Mouse (Mus musculus): ENCODE results near the gene Ech1. TPM values are rescaled to one million over a fixed set of nuclear protein-coding genes. Genes with fewer than 3 reads are reported as not detected.
A peak's percentile ranks its signal among the peaks of the same experiment; 100 is the strongest.

The Ech1 gene
- total RNA-seq, 1 experiment from 2014 or later: 123 TPM

DNA sequence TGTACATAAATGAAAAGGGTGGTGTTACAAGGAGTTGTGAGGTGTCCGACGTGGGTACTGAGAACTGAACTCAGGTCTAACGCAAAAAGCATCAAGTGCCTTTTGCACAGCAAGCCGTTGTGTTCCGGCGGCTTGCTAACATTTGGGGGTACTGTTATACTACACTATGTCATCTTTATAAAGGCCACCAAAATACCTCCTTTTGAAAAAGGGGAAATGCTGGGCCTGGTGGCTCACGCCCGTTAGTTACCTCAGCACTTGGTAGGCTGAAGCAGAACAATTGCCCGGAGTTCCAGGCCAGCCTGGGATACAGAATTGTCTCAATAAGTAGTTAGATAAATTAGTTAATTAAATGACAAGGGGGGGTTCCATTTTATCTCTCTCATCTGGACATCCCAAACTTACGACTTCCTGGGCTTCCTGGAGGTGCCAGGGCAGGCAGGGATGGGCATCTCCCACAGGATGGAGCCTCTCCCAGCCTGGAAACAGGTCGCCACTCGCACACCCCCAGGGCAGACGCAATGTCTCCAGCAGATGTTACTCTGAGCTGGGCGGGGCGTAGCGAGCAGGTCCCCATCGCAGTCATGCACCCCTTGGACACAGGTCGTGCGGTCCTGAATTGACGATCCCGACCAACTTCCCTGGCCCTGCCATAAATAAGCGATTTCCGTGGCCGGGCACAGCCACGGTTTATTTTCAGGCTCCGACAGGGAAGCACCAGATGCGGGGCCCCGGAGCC, 41.9 kb downstream of the Ech1 start:
- no peak for ATAC-seq (replicated peaks in 1 of 2; ENCODE audit: insufficient read depth in 1 of 2, low FRiP score in 2 of 2, low TSS enrichment in 1 of 2, low read depth in 1 of 2, poor library complexity in 2 of 2, severe bottlenecking in 2 of 2)

DNA sequence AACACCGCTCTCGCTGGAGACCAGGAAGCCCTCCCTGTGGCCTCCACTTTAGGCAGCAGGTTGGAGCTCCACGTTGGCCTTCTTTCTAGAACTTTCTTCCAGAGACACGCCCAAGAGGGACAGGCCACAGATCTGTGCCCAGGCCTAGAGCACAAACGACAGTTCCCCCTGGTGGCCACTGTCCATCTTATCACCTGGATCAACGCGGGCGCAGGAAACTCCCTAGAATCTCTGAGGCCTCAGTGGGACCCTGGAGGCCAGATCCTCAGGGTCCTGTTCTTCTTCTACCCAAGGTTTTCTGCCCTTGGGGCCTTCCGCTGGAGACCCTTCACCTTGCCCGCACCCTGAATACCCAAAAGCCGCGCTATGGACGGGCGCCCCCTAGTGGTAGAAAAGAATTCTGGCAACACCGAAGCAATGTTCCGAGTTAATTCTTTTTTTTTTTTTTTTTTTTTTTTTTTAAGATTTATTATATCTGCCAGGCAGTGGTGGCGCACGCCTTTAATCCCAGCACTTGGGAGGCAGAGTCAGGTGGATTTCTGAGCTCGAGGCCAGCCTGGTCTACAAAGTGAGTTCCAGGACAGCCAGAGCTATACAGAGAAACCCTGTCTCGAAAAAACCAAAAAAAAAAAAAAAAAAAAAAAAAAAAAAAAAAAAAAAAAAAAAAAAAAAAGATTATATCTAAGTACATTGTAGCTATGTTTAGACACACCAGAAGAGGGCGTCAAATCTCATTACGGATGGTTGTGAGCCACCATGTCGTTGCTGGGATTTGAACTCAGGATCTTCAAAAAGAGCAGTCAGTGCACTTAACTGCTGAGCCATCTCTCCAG, 42.7 kb downstream of the Ech1 start:
- peak; percentile 34 to 51; a peak in 2 of 4 replicates for ATAC-seq (replicated peaks in 1 of 2; ENCODE audit: insufficient read depth in 1 of 2, low FRiP score in 2 of 2, low TSS enrichment in 1 of 2, low read depth in 1 of 2, poor library complexity in 2 of 2, severe bottlenecking in 2 of 2)

DNA sequence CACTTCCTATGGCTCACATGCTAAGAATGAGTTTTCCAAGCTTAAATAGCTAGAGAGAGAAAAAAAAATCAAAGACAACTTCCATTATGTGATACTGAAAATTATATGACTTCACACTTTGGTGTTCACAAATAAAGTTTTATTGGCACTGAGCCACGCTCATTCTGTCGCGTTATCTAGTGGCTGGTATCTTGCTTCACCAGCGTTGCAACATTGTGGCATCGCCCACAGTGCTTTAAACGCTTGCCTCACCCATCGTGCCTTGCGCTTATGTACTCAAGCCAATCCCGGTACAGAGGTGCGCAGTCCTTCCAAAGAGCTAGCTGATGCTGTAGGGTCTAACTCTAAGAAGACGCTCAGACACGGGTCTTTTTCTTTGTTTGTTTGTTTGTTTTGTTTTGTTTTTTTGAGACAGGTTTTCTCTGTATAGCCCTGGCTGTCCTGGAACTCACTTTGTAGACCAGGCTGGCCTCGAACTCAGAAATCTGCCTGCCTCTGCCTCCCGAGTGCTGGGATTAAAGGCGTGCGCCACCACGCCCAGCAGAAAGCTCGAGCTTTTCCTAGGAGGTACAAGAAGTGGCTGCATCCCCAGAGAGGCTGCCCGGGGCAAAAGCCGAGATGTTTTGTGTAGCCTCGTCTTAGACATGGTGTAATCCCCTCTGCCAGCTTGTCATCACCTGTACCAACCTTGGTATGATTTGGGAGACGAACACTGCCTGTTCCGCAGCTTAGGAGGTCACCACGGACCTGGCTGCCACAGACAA, 46.1 kb downstream of the Ech1 start:
- ATAC-seq (replicated peaks in 1 of 2; ENCODE audit: insufficient read depth in 1 of 2, low FRiP score in 2 of 2, low TSS enrichment in 1 of 2, low read depth in 1 of 2, poor library complexity in 2 of 2, severe bottlenecking in 2 of 2): no peak

DNA sequence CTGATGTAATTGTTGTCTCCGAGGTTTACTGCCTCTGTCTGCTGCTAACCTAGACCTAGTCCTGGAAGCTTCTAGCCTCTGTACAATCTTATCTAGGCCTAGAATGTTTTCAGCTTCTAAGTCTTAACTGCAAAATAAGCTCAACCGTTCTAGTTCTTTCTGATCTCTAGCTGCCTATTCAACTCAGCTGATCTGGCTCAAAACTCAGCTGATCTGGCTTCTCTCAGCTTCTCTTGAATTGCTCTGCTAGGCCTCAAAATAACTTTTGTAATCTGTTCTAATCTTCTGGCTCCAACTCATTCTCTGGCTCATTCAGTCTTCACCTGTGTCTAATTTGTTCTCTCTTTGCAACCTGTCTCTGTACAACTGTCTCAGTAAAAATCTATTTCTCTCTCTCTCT, 49.5 kb downstream of the Ech1 start:
- ATAC-seq (replicated peaks in 1 of 2; ENCODE audit: insufficient read depth in 1 of 2, low FRiP score in 2 of 2, low TSS enrichment in 1 of 2, low read depth in 1 of 2, poor library complexity in 2 of 2, severe bottlenecking in 2 of 2): no peak

DNA sequence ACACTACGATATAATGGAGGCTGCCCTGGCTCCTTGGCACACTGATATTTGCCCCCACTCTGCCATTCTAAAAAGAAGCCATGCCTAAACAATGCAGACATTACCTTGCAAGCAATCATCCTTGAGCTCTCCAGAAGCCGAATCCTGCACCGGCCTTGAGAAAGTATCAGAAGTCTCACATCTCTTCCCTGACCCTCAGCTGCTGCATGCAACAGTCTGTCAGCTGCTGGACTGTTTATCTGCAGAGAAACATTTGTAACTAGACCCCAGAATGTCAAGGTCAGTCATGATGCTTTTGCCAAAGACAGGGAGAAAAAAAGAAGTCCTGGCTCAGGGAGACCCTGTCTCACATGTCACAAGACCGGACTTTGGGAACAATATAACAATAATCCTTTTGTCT, 51.1 kb downstream of the Ech1 start:
- ATAC-seq (replicated peaks in 1 of 2; ENCODE audit: insufficient read depth in 1 of 2, low FRiP score in 2 of 2, low TSS enrichment in 1 of 2, low read depth in 1 of 2, poor library complexity in 2 of 2, severe bottlenecking in 2 of 2): no peak

DNA sequence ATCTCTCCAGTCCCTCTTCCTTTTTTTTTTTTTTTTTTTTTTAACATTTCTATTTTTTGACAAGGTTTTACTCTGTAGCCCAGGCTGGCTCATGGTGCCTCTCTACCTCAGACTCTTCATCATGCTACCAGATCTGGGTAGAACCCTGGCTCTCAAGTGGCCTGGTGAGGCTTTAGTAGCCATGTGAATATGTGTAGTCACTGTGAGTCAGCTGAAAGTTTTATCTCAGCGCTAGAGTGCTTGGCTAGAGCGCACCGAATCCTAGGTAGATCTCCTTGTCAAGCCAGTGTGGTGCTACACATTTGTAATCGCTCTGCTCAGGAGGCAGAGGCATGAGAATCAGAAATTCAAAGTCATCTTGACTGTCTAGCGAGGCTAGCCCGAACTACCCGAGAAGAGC, 52.1 kb downstream of the Ech1 start:
- no peak for ATAC-seq (replicated peaks in 1 of 2; ENCODE audit: insufficient read depth in 1 of 2, low FRiP score in 2 of 2, low TSS enrichment in 1 of 2, low read depth in 1 of 2, poor library complexity in 2 of 2, severe bottlenecking in 2 of 2)

DNA sequence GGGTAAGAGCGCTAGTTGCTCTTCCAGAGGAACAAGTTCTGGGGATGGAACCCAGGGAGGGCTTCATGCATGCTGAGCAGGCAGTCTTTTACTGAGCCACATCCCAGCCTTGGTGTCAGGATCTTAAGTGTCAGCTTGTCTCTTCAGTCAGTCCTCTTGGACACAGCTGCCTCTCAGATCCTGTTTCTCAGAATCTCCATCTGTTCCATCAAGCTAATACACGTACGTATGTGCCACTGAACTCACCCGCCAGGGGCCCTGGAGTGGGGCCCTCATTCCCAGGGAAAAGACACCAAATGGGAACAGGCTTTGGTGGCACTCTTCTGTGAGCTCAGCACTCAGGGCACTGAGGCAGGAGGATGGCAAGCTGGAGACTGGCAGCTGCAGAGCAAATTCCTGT, 52.8 kb downstream of the Ech1 start:
- no peak for ATAC-seq (replicated peaks in 1 of 2; ENCODE audit: insufficient read depth in 1 of 2, low FRiP score in 2 of 2, low TSS enrichment in 1 of 2, low read depth in 1 of 2, poor library complexity in 2 of 2, severe bottlenecking in 2 of 2)

DNA sequence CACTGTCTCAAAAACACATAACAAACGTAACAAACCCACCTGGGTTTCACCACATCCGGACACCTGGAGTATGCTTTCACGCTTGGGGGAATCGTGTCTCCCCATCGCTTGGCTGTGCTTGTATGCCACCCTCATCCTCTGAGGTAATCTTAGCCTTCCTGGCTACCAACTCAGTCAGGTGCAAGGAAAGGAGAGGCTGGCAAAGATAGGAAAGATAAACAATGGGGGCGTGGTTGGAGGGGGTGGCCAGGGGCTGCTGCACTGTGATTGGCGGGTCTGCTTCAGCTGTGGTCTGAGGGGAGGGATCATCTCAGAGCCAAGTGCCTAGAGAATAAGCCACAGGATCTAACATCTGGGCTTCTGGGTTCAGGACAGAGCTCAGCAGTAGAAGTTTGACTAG, 54.6 kb downstream of the Ech1 start:
- no peak for ATAC-seq (replicated peaks in 1 of 2; ENCODE audit: insufficient read depth in 1 of 2, low FRiP score in 2 of 2, low TSS enrichment in 1 of 2, low read depth in 1 of 2, poor library complexity in 2 of 2, severe bottlenecking in 2 of 2)

DNA sequence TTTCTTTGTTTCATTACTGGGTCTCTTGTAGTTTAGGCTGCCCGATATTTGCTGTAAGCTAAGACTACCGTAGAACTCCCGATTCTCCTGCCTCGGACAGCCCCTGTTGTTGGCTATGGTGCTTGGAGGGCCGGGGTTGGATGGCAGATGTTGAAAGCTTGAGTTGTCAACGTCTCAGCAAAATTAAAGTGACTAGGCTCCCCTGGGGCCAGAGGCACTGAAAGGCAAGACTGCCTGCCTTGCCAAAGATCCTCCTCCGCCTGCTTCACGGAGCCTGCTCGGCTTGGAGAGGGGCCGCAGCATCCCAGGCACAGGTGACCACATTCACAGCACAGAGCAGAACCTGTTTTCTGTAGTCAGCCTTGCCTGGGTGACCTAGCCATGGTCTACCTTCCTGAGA, 55.5 kb downstream of the Ech1 start:
- no peak for ATAC-seq (replicated peaks in 1 of 2; ENCODE audit: insufficient read depth in 1 of 2, low FRiP score in 2 of 2, low TSS enrichment in 1 of 2, low read depth in 1 of 2, poor library complexity in 2 of 2, severe bottlenecking in 2 of 2)

DNA sequence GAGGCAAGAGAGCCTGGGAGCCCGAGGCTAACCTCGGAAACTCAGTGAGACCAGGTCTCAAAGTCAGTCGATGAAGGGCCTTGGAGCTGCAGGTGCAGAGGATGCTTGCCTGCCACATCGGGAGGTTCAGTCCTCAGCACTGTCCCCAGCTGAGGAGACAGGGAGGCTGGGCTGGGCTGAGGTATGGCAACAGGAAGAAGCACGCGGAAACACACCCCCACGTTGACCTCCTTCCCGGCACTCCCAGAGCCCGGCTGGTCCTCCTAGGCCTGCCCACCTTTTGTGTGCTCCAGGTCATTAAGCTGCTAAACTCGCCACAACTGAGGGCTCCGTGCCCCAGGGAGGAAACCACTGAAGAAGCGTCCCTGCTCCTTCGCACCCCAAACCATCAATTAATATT, 56.2 kb downstream of the Ech1 start, which contains the start of gene Capn12:
TSS of gene Capn12 (plus strand) at position 224 of the 400 bp plus-strand sequence.
- no peak for ATAC-seq (replicated peaks in 1 of 2; ENCODE audit: insufficient read depth in 1 of 2, low FRiP score in 2 of 2, low TSS enrichment in 1 of 2, low read depth in 1 of 2, poor library complexity in 2 of 2, severe bottlenecking in 2 of 2)

Other genes starting within 250 kb of the Ech1 start
- gene Samd4b, start 227.1 kb upstream of the Ech1 start, total RNA-seq (2017): 5.2 and 6.3 TPM in 2 replicates
- 7.0 and 10.4 TPM in 2 replicates for gene Pak4, start 227.0 kb upstream of the Ech1 start, total RNA-seq (2017)
- gene Acp7, start 193.9 kb upstream of the Ech1 start, total RNA-seq (2017): not detected in 2 replicates
- gene Fbxo27, start 132.4 kb upstream of the Ech1 start, total RNA-seq (2017): not detected in 2 replicates
- 1.1 and 2.1 TPM in 2 replicates for gene Fbxo17, start 108.4 kb upstream of the Ech1 start, total RNA-seq (2017)
- gene Mrps12, start 83.4 kb upstream of the Ech1 start, total RNA-seq (2017): 26.3 and 31.4 TPM in 2 replicates
- 5.9 and 10.6 TPM in 2 replicates for gene Sars2, start 83.2 kb upstream of the Ech1 start, total RNA-seq (2017)
- not detected in 2 replicates for gene Ccer2, start 69.0 kb upstream of the Ech1 start, total RNA-seq (2017)
- 27.7 and 37.4 TPM in 2 replicates for gene Sirt2, start 58.5 kb upstream of the Ech1 start, total RNA-seq (2017)
- gene Nfkbib, start 57.7 kb upstream of the Ech1 start, total RNA-seq (2017): 12.4 and 13.1 TPM in 2 replicates
- gene Rinl, start 36.2 kb upstream of the Ech1 start, total RNA-seq (2017): 40.5 and 51.7 TPM in 2 replicates
- gene Hnrnpl, start 16.7 kb upstream of the Ech1 start, total RNA-seq (2017): 340 and 427 TPM in 2 replicates
- 16.7 and 16.8 TPM in 2 replicates for gene Lgals4, start 8.6 kb downstream of the Ech1 start, total RNA-seq (2017)
- gene Lgals7, start 38.6 kb downstream of the Ech1 start, total RNA-seq (2017): not detected in 2 replicates
- gene Capn12, start 56.2 kb downstream of the Ech1 start, total RNA-seq (2017): 0.19 TPM in 1 of 2 replicates, not detected in the other
- 38.5 and 43.5 TPM in 2 replicates for gene Actn4, start 137.1 kb downstream of the Ech1 start, total RNA-seq (2017)
- gene Eif3k, start 156.6 kb downstream of the Ech1 start, total RNA-seq (2017): 321 and 414 TPM in 2 replicates
- 63.0 and 69.6 TPM in 2 replicates for gene Map4k1, start 156.8 kb downstream of the Ech1 start, total RNA-seq (2017)